Mouse (Mus musculus): ENCODE measurements at regions not wholly inside any gene's neighbourhood (a gene's known extent, or its start where the extent isn't known, plus 50 kb on each side); places are given as distances from the start of the nearest gene placed in this dataset.
A peak's percentile ranks its signal among the peaks of the same experiment; 100 is the strongest.
"Not testable (repeated sequence)": the region's sequence is repeated elsewhere in the genome, so short reads cannot be mapped to it uniquely, and the experiment has no call there.

GRCm38 (mm10) chr4:38334529-38335149 lies 1115.5 kb upstream of the 1700009N14Rik start:
- no peak for DNase-seq (ENCODE audit: low read depth)

- DNase-seq (ENCODE audit: low read depth): no peak
These were observed 1114.9 kb upstream of the 1700009N14Rik start for GRCm38 (mm10) chr4:38335156-38335555.

DNA sequence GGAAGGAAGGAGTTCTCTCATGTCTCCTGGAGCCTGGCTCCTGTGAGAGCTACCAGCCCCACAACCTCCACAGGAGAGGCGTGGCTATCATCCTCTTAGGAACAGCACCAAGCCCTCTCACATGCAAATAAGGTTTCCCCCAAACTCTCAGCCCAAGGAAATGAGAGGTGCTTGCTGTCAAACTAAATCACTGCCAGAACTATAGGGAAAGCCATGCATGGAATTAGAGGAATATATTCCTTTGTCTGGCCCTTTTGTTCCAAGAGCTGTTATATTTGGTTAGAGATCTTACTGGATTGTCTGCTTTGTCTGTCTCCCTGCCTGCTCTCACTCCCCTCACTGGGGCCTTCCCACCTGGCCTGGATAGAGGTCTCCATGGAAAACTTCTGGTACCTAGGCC lies 1079.0 kb upstream of the 1700009N14Rik start:
- no peak for DNase-seq (ENCODE audit: low read depth)

GRCm38 (mm10) chr4:38381916-38382315 lies 1068.2 kb upstream of the 1700009N14Rik start:
- DNase-seq (ENCODE audit: low read depth): no peak

DNA sequence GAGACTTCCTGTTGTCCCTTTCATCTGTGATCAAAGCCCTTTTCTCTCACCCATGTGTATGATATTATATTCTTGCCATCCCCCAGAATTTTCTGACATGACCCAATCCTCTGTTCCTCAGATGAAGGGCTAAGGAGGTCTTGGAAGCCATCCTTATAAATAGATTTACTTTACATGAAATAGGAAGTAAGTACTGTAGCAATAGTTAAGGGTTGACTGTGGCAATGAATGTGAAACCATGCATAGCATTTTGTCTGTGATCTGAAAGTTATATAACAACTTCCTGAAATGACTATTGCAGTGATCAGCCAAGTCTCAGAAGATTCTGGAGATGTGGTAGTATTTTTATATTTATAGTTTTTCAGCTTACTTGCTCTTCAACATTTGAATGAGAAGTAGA lies 1053.5 kb upstream of the 1700009N14Rik start:
- DNase-seq (ENCODE audit: low read depth): no peak

- DNase-seq (ENCODE audit: low read depth): not testable (repeated sequence)
These were observed 1014.8 kb upstream of the 1700009N14Rik start for GRCm38 (mm10) chr4:38435326-38435725.

DNA sequence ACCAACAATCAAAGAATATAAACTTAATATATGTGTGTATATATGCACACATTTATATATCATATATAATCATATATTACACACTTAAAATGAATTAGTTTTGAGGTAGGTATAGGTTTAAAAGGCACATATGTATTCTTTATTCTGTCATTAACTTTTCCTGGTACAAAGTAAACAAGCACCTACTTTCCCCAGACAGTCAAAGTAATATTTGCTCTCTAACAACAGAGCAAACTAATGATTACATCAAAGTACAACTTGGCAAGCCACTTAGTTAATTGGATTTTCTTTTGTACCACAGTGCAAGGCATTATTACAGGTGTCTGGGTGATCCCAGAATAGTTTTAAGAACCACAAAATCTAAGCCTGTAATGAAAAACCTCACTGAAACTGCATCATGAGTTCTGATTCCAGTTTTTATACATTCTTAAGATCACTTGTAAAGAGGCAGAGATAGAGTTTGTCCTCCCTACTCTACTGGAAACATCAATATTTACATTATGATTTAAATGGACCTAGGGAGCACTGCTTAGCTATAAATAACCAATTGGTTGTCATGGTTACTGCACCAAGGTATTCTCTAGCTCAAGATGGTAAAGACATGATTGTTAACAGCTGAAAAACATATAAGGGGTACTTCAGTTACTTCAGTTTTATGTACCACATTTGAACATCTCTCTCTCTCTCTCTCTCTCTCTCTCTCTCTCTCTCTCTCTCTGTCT lies 988.5 kb upstream of the 1700009N14Rik start:
- DNase-seq (ENCODE audit: low read depth): no peak

GRCm38 (mm10) chr4:38498271-38498670 lies 951.8 kb upstream of the 1700009N14Rik start:
- peak; percentile 62 for DNase-seq (ENCODE audit: low read depth)

- DNase-seq (ENCODE audit: low read depth): no peak
These were observed 944.2 kb upstream of the 1700009N14Rik start for GRCm38 (mm10) chr4:38505875-38506274.

DNA sequence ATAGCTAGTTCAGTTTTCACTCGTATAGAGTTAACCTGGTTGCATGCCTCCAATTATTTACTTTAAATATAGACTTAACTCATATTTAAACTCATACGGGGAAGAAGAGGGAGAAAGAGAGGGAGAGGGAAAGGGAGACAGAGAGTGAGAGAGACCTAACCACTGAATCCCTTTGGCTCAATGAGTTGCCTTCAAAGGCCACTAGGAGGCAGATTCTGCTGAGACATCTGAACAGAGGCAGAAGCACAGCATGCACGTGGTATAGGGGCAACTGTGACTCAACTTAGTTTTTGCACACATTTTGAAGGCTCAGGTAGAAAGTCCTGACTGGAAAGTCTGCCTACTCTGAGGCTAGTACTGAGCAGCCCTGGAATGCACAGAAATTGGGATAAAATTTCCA lies 942.9 kb upstream of the 1700009N14Rik start:
- DNase-seq (ENCODE audit: low read depth): no peak

- DNase-seq (ENCODE audit: low read depth): no peak
These were observed 931.0 kb upstream of the 1700009N14Rik start for GRCm38 (mm10) chr4:38519108-38519507.
